Mouse (Mus musculus) embryo, embryonic 11.5 days (tissue): ENCODE measurements around the gene Scarf1.

ENCODE experiments used
- DNase-seq: peaks from one replicate; pipeline ENCODE4 v3.0.0-alpha.2; 2012; ENCODE audit warnings: low read depth, low spot score

Scarf1 gene

DNA sequence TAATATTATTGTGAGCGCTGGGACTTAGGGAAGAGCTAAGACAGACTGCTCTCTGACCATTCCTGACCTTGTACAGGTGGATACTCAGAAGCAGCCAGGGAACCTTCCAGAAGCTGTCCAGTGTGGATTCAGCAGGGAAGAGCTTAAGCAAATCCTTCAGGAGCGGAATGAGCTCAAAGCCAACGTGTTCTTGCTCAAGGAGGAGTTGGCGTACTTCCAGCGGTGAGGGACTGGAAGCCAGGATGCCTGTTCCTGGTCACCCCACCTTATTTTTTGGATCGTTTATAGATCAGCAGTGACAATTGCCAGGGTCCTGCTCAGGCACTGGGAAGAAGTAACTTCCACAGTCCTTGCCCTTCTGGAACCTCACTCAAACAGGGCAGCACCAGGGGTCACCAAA lies 2.1 kb upstream of the Scarf1 start:
- no peak for DNase-seq

DNA sequence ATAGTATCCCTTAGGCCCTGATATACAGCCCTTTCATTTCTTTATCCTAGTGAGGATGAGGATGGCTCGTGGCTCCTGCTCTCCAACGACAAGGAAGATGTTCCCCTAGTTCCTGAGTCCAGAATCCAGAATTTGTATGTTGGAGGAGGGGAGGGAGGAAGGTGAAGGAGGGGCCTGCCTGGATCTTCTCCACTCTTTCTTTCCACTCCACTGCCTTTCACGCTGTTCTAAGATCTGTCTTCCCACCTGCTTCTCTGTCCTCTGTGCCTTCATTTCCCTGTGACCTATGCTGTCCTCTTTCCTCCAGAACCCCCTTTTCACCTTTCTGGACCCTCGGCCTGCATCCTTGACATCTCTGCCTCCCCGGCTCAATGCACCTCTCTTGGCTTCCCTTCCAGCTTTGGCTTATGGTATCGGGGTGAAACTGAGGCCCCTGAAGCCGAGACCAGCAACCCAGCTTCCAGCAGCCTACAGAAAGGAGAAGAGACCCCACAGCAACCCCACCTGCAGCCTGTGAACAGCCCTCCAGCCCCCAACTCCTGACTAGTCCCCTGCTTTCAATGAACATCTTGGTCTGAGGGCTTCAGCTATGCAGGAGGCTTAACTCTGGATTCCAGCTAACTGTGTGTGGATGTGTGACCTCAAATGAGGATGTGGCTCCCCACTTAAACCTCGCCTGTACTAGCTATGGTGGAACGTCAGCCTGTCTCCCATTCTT lies 880 bp upstream of the Scarf1 start:
- no peak for DNase-seq

DNA sequence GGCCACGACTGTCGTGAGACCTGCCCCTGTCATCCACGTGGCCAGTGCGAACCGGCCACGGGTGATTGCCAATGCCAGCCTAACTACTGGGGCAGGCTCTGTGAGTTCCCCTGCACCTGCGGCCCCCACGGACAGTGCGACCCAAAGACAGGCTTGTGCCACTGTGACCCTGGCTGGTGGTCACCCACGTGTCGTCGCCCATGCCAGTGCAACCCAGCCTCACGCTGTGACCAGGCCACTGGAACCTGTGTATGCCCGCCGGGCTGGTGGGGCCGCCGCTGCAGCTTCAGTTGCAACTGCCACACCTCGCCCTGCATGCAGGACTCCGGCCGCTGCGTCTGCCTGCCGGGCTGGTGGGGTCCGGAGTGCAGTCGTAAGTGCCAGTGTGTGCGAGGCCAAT lies 1.8 kb downstream of the Scarf1 start:
- no peak for DNase-seq

DNA sequence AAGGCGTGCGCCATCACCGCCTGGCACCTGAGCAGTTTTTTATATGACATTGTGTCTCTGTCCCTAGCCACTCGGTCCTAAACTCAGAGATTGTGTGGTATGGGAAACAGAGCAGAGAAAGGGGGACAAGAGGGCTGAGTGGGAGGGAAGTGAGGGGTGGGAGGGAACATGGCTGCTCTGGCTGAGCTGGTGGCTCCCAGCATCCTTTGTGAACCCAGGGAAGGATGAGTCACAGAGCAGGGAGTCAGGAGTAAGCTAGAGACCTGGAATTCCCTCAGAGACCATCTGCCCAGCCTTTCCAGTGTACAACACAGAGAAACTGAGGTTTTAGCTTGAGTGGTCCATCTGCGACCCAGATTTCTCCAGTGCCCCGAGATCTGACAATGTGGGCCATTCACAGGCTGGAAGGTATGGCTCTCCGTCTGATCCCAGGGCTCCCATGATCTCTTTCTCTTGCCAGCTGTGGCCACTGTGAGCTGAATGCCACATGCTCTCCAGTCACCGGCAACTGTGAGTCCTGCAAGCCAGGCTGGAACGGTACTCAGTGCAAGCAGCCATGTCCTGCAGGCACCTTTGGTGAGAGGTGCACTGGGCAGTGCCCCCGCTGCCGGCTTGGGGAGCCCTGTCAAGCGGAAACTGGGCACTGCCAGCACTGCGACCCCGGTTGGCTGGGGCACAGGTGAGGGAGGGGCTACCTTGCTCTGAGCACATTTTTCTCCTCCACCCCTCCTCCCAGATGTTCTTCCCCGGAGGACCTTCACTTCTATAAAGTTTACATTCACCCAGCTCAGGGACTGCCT lies 6.7 kb downstream of the Scarf1 start:
- no peak for DNase-seq

DNA sequence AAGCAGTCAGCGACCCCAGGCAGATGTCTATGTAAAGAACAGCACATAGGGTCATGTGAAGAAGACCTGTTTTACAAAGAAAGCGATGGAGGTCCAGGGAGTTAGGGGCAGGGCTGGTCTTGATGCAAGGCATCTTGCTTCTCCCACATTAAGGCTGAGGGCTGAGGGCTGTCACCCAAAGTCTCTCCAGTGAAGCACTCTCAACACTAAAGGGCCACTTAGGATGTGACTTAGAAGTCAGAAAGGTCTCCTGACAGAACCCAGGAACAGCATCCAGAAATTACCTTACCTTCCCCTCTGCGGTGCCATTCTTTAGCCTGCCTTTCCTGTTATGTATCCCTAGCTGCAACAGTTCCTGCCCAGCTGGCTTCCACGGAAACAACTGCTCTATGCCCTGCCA lies 8.3 kb downstream of the Scarf1 start:
- no peak for DNase-seq

DNA sequence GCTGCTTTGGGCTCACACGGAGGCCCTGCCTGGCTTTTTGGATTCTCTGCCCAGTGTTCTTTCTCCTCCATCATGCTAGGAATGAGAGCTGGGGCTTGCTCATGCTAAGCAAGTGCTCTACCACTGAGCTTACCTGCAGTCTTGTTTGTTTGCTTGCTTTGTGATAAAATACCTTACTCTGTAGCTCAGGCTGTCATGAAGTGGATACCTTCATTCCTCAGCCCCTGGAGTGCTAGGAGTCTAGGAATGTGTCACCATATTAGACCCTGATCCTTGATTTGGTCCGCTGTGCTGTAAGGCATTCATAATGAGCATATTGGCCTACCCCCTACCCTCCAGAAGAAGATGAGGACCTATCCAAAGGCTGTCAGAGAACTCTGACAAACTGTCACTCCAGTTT lies 9.5 kb downstream of the Scarf1 start:
- DNase-seq: no peak

DNA sequence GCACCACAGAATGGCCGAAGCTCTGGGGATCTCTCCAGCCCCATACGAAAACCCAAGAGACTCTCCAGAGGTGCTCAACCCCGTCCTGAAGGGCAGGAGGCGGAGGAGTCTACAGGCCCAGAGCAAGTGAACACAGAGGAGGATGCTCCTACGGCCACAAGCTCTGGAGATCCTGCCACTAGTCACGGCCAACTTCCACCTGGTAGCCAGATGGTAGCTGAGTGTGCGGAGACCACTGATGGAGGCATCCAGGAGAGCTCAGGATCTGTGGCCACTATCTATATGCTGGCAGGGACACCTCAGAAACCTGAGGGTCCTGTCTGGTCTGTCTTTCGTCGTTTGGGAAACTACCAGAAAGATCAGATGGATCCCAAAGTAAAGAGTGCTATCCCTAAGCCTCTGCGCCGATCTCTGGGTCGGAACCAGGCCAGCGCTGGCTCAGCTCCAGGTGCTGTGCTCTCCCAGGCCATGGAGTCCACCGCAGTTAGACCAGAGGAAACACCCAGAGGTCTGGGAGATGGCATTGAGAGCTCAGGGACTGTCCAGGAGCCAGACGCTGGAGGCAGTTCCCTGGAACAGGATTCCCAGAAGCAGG lies 12.3 kb downstream of the Scarf1 start:
- no peak for DNase-seq

DNA sequence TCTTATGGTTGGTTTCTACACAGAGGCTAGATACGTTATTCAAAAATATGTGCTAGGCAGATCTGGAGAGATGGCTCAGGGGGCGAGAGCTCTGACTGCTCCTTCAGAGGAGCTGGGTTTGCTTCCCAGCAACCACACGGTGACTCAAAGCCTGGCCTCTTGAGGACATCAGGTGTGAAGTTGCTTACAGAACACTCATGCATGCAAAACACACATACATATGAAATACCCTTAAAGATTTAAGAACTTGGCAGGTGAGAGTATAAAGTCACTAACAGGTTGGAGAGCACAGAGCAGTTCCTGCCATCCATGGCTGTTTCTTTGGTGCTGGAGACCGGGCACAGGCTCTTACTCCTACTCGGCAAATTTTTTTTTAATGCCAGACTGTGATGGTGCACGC lies 13.6 kb downstream of the Scarf1 start:
- no peak for DNase-seq

DNA sequence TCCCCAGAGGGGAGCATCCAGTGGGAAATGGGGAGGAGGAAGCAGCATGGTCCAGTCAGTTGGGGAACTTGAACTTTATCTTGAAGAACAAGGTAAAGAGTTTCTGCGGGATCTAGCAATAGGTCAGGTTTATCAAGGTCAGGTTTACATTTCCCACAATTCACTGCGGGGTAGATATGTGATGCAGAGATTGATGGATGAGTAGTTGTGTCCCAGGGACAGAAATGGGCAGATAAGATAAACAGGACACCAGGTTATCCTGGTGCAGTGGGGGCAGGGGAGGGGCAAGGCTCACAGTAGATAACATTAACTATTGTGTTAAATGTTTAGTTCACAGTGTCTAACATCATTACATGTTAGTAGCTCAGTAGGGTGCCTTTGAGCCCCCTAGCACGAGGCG lies 16.4 kb downstream of the Scarf1 start:
- DNase-seq: no peak

DNA sequence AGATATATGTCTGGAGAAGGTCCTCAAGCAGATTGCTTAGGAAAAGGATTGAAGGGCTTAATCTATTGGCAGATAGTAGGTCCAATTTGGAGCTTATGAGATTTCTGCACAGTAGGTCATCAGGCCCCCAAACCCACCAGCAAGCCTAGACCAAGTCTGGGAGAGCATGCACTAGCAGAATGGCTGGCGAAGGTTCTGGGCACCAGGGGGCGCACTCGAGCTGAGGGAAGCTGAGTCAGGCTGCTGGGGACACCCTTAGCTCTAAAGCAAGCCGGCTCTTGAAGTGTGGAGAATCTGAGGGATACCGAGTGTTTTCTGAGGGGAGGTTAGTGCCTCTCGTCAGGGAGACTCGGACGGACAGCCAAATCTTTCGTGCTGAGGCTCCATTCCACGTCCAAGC lies 17.0 kb downstream of the Scarf1 start:
- peak; percentile 83 for DNase-seq

DNA sequence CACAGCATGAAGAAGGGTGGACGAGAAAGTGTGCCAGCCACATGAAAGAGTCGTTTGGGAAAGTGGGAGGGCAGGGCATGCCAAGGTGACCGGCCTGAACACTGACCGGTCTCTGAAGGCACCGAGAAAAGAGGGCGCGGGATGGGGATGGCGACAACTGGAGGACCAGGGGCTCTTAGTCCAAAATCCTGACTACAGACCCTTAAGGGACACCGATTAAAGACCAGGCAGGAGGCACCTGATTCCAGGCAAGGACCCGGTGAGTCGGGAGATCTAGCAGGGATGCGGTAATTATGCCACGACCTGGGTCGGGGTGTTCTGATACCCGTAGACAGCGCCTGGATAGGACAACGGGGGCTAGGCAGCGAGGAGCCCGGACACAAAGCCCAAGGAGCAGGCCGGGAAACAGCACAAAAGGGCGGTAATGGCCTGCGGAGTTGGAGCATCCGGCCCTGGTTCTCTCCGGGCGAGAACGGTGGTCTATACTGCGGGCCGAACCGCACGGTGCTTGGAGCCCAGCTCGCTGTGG lies 17.6 kb downstream of the Scarf1 start:
- no peak for DNase-seq

DNA sequence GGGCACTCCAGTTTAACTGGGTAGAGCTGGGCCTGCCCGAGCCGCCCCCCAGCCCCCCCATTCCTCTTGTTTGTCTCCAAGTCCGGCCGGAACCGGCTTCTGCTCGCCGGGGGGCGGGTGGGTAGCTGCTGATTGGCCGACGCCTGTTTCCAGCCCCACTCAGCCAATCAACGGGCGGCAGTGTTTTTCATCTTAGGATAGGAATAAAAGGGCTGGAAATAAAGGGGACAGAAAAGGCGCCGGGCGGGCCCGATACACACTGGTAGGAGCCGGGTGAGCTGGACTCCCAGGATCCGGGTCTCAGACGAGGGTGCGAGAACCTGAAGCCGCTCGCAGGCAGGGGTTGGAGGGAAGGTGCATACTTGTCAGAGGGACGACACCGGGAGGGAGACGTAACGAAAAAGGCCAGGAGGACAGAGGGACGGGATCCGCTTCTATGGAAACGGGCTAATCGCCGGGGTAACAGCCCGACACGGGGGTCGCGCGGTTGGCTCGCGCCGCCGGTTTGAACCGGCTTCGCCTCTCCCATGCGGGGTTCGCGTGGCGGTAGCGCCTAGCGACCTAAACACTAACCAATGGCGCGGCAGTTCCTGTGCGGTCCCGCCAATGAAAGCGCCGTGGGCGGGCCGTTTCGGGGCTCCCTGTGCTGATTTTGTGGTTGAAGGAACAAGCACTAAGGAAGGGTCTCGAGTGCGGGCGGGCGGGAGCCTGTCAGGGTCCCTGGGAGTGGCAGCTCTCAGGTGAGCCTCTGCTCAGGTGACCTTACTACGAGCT lies 18.3 kb downstream of the Scarf1 start, which contains the start of gene Slc43a2:
Gene Slc43a2, plus strand, starts transcription at position 226 of the 774 bp plus-strand sequence.
- DNase-seq: peak; percentile 90

DNA sequence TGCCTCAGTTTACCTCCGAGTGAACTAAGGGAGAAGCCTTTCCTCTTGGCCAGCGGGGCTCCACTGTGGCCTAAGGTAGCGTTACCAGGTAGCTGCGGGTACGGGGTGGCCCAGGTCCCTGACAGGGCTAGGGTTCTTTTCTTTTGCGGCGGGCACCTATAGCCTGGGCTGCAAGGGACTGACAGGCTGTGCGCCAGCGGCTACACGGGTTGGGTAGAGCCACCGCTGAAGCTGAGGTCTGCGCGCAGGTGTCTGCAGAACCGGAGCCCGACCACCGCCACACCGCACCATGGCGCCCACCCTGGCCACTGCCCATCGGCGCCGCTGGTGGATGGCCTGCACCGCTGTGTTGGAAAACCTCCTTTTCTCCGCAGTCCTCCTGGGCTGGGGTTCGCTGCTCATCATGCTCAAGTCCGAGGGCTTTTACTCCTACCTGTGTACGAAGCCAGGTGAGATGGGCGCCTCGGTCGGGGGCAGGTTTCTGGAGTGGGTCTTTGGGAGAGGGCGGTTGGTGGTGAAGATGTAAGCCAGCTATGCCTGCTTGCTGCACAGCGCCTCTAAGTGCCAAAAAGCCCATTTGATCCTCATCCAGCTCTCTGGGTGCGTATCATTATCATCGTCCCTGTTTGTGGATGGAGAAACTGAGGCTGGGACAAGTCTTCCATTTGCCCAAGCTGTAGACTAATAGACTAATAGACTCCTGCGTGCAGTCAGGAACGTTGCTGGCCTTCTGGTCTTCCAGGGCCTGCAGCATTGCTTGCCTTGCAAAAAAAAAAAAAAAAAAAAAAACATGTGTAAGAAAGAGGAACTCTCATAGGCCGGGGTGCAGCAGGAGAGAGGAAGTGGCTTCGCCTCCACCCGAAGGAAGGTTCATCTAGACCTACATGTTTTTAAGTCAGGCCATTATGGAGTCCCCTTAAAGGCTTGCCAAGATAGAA lies 19.3 kb downstream of the Scarf1 start:
- no peak for DNase-seq

DNA sequence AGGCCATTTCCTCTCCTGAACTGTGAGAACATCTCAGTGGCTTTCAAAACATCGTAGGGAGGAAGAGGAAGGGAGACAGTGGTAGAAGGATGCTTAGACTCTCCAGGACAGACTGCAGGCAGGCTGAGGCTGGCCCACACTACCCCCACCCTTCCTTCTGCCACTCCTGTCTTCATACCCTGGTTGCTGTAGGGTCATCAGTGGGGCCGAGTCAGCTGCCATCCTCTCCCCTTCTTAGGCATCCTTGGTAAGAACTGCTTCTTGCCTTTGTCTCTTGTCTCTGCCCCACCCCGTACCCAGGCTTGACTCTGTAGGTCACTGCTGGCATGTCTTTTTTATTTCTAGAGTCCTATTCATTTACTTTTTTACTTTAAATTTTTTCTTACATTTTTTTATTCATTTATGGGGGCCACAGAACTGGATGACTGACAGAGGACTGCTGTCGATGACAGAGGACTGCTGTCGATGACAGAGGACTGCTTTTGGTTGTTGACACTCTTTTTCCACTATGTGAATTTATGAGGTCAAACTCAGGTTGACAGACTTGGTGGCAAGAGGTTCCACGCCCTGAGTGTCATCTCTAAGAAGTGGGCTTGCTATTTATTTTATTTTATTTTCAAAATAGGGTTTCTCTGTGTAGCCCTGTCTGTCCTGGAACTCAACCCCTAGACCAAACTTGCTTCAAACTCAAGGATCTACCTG lies 20.1 kb downstream of the Scarf1 start:
- no peak for DNase-seq

DNA sequence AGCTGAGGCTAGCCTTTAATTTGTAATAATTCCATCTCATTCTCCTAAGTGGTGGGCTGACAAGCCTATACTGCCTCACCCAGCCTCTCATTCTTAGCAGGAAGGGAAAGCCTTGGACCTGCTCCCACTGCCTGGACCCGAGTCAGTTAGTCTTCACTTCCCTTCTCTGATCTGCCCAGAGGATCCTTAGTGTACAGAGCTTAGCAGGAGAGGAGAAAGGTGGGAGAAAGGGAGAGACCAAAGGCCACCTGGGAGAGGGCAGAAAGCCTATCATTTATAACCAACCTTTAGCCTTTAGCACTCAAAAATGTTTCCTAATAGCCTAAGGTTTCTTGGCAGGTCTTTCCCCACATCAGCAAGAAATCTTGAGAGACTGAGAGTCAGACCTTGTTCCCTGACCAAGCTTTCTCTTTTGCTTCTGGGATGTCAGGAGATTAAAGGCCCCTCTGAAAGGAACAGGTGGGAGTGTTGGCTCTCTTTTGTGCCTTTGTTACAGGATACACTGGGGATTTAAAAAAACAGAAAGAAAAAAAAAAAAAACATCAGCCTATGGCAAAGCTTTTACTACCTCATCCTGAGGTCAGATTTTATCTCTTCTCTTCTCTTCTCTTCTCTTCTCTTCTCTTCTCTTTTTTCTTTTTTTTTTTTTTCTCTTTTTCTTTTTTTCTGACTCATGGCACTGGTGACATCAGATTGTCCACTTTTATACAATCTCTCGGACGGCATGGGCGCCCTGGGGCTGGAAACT lies 21.1 kb downstream of the Scarf1 start:
- DNase-seq: no peak

DNA sequence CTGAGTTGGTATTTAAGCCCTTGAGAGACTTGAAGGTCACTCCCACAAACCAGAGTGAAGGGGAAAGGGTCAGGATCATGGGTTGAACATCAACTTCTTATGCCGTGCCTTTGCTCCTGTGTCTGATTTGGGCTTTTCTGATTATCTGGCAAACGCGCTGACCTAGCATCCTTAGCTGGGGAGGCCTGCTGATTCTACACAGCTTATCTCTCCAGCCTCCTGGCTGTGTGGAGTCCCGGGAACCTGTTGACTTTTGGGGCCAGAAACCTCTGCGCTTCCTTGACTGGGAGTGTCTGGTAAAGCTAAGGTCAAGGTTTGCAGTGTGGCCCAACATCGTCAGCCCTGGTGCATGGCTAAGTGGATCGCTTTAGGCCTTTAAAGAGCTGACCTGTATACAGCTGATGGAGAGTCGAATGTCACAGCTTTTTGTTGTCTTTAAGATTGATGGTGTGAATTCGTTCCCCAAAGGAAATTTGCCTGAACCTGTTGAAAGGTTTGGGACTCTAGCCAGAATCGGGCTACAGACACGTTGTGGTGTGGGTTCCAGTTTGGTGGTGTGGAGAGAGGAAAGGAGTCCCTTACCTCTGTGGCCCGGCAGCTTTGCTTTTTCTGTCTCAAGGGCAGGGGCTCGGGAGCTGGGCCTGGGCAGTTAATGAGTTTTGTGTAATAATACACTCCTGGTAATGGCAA lies 21.9 kb downstream of the Scarf1 start:
- DNase-seq: no peak

DNA sequence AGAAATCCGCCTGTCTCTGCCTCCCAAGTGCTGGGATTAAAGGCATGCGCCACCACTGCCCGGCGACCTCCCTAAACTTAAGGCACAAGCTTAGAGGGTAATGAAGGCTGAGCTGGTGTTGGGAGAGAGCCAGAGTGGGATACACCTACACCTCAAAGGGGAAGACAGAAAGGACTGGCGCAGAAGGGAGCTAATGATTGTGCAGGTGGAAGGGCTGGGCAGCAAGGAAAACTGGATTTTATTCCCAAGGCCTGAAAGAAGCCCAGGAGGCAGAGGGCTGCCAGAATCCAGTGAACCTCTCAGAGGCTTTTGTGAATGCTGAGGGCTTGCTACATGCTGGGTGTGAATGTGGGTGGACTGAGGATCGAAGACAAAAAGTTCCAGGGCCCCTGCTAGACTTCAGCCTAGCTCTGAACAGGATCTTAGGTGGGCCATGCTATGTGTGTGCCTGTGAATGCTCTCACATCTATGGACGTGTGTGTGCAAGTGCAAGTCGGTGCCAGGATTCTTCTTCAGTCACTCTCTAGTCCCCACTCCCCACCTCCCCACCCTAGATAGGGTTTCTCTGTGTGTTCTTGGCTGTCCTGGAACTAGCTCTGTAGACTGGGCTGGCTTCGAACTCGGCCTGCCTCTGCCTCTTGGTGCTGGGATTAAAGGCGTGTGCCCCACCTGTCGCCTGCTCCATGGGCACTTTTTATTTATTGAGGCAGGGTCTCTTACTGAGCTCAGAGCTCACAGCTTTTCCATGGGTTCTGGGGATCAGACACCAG lies 23.1 kb downstream of the Scarf1 start:
- no peak for DNase-seq

DNA sequence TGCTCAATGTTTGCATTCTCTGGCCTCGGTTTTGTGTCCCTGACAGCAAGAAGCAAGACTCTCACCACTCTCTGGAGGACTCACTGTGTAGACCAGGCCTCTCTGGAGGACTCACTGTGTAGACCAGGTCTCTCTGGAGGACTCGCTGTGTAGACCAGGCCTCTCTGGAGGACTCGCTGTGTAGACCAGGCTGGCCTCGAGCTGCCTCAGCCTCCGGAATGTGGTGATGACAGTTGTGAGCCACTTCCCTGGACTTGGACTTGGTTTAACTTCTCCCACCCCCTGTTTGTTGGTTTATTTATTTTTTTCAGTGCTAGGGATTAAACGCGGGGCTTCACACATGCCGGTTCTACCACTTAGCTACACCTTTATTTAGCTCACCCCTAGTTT lies 23.7 kb downstream of the Scarf1 start:
- no peak for DNase-seq
